Mouse (Mus musculus) right cerebral cortex, adult 2 months (tissue): Measurements from ENCODE around the gene Thoc3.
"Not testable (repeated sequence)": the region's sequence is repeated elsewhere in the genome, so short reads cannot be mapped to it uniquely, and the experiment has no call there.

Experiments
- DNase-seq, 2 experiments: peaks; one replicate each; pipeline ENCODE4 v3.0.0; 2021 to 2022; ENCODE audit warnings: low spot score in 2 of 2

The Thoc3 gene

GRCm38 (mm10) chr13:54468098-54469011 lies at the start of gene Thoc3:
Thoc3 (minus strand) TSS chr13:54468849.
- DNase-seq, result peak; percentile 94 to 96

DNA sequence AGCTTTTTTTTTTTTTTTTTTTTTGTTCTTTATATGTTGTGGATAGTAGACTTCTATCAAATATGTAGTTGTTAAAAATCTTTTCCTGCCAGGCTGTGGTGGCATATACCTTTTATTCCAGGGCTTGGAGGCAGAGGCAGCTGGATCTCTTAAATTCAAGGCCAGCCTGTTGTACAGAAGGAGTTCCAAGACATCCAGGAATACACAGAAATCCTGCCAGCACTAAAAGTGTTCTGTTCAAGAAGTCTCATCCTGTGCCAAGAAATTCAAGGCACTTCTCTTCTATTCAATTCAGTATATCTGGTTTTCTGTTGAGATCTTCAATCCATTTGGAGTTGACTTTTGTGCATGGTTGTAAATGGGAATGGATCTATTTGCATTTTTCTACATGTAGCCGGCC lies 37.3 kb upstream of the Thoc3 start:
- DNase-seq, result no peak

- DNase-seq, result no peak
Observed at GRCm38 (mm10) chr13:54504611-54505260, 36.1 kb upstream of the Thoc3 start.

- peak; percentile 54 to 62 for DNase-seq
Observed at GRCm38 (mm10) chr13:54503604-54504521, 35.2 kb upstream of the Thoc3 start, which contains the start of gene Simc1. Simc1 (plus strand) TSS chr13:54503779.

GRCm38 (mm10) chr13:54503278-54503603 lies 34.6 kb upstream of the Thoc3 start:
- peak in 1 of 2 experiments; percentile 6 for DNase-seq

DNA sequence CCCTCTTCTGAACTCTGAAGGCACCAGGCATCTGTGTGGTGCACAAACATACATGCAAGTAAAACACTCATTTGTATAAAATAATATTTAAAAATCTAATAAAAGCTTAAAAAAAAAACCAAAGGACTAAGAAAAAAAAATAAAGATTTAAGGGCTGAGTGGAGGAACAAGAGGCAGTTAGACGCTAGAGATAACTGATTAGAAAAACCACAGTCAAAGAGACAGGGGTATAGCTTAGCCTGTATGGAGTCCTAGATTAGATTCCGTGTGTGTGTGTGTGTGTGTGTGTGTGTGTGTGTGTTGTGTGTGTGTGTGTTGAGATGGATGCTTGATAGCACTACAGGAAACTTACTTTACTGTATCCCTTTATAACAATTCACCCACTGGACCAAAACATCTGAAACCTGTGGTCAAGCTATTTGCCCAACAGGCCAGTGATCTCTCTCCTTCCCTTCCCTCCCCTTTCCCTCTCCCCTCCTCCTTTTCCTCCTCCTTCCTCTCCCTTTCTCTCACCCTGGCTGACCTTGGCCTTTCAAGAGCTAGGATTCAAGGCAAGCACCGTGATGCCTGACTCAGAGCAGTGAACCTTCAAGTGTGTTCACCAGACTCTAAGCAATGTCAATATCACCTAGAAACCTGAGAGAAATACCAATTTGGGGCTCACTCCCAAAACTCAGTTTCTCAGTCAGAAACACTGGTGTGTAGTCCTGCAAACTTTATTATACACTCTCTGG lies 33.5 kb upstream of the Thoc3 start:
- no peak for DNase-seq

- no peak for DNase-seq
Observed at GRCm38 (mm10) chr13:54501352-54501751, 32.7 kb upstream of the Thoc3 start.

- not testable (repeated sequence) for DNase-seq
Observed at GRCm38 (mm10) chr13:54499551-54499950, 30.9 kb upstream of the Thoc3 start.

GRCm38 (mm10) chr13:54491381-54491780 lies 22.7 kb upstream of the Thoc3 start:
- no peak for DNase-seq

DNA sequence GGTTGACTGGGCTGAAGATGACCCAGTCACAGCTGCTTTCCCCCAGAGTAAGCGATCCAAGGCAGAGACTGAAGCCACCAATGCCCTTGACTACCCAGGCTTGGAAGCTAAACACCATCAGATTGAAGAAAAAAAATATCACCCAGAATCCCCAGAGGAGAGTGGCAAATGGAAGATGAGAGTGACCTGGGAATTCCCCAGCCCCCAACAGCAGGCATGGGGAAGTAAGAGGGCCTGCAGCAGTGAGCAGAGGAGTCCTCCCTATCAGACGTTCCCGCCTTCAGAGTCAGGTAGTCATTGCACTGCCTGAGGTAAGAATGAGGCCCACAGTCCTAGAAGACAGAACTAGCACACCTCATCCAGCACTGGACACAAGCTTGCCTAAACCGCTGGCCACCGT lies 21.8 kb upstream of the Thoc3 start:
- DNase-seq, result no peak

DNA sequence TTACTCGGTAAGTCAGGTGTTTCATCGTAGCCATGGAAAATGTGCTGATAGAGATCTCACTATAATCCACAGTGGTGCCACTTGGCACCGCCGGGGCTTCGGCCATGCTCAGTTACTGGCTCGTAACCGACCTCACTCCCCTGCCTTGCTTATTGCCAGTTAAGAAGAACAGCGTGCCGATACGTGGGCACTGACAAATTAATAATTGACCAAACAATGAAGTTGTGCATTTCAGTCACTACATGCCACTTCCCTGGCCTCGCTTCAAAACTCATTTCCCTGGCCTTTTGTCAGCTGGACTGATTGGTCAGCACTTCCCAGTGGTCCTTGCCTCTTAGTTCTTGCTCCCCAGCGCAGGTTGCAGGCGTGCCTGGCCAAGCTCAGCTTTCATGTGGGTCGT lies 12.8 kb upstream of the Thoc3 start:
- no peak for DNase-seq

GRCm38 (mm10) chr13:54479286-54479685 lies 10.6 kb upstream of the Thoc3 start:
- peak; percentile 15 to 18 for DNase-seq

DNA sequence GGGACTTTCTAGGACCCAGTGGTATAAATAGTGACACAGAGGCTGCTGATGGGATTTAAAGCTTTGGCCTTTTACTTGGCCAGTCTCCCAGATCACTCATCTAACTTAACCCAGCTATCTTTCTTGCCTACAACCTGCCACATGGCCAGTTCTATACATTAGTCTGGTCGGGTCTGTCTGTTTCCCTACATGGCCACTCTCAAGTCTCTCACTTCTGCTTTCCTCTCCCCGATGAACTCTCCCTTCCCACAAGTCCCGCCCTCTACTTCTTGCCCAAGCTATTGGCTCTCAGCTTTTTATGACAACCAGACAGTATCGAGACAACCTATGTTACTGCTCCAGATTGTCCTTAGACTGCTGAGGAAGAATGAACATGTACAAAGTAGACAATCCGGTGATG lies 7.1 kb upstream of the Thoc3 start:
- DNase-seq, result no peak

GRCm38 (mm10) chr13:54474996-54475395 lies 6.3 kb upstream of the Thoc3 start:
- no peak for DNase-seq

DNA sequence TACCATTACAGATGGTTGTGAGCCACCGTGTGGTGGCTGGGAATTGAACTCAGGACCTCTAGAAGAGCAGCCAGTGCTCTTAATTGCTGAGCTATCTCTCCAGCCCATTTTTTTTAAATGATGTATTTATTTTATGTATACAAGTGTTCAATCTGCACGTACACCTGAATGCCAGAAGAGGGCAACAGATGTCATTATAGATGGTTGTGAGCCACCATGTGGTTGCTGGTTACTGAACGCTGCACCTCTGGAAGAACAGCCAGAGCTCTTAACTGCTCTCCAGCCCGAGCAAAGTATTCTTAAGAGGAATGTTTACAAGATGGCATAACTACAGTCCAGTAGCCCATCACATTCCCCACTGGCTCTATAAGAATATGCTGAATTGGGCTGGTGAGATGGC lies 3.3 kb upstream of the Thoc3 start:
- DNase-seq, result no peak

DNA sequence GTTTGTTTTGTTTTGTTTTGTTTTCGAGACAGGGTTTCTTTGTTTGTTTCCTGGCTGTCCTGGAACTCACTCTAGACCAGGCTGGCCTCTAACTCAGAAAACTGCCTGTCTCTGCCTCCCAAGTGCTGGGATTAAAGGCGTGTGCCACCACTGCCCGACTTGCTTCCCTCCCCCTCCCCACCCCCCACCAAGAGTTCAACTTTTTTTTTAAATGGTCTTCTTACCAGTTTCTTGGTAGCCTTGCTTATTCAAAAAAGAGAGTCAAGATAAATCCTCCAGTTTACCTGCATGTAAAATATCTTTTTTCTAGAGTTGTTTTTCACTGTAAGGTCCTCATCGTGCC lies 334 bp upstream of the Thoc3 start:
- DNase-seq, result no peak

DNA sequence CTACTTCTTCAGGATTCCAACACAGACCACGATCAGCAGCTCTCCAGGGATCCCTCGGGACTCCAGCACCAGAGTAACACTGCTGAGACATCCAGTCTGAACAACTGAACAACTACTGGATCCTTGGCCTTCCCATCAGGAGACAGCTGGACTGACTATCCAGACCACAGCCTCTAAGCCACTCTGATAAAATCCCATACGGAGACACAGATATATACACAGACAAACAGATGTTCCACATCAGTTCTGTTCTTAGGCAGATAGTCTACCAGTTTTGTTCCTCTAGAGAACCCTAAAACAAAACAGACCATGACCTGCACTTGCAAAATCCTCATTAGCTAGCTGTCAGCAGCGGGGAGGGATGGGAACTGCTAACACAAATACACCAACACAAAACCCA lies 9.4 kb downstream of the Thoc3 start:
- no peak for DNase-seq

DNA sequence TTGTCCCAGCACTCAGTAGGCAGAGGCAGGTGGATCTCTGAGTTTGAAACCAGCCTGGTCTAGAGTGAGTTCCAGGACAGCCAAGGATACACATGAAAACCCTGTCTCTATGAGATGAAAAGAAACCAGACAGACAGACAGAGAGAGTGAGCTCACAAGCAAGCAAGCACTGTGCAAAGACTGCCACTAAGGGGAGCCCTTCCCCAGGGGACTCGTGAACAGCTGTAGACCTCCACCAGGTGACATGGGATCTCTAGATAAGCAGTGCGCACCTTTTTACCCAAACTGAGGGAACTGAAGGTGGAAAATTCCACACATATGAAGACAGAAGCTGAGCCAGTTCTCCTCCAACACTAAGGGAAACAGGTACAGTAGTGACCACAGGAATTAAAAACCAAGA lies 11.6 kb downstream of the Thoc3 start:
- no peak for DNase-seq

DNA sequence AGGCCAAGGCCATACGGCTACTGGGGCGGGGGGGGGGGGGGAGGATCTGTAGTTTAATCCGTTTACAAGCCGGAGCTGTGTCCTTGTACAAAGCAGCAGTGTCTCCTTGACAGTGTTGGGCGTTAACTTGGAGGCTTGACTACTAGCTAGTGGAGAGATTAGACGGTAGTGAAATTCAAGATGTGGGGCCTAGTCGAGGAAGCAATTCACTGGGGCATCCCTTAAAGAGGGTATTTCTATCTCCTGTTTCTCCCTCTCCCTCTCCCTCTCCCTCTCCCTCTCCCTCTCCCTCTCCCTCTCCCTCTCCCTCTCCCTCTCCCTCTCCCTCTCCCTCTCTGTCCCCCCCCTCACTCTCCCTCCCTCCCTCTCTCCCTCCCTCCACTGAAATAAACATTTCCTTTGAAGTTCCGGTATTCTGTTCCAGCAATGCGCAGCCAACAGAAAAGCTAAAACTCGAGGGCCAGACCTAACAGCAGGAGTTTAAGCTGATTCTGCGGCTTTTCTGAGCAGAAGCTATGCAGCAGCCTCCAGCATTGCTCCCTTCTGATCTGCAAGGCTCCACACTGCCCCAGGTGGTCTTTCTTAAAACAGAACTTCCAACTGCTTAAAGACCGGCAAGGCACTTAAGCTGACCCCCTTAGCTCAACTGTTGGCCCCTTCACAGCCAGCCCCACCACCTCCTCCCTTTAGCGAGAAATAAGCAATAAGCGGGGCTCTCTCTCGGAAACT lies 21.0 kb downstream of the Thoc3 start:
- peak; percentile 36 to 53 for DNase-seq

DNA sequence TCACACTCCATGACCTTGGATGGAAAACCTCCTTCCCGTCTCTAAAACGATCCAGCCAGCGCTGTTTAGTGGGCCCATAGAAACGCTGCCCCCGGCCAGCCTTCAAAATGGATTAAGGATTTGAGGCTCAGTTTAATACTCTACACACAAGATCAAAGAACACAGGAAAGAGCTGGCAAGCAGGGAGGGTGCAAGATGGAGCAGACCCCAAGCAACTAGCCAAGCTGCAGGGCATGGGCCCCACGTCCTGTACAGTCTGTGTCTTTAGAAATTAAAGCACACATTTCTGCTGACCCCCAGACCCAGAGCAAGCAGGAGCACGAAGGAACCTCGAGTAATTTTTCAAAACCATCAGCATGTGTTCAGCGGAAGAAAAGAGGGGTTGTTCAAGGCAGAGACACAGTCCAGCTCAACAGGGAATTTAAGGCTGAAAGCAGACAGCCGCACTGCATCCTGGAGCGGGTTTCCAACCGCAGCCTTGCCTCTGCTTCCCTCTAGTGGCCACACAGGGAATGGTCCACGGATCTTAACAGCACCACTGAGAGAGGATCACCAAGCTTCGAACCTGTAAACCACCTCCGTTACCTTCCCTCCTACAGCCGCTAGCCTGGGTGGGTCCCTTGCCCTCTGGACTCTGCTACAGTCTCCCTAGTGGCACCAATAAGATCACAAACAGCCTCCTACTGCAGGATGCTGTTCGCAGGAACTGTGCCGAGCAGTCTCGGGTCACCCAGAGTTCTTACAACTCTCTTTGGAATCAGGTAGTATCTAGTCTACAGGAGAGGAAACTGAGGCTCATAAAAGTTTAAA lies 21.8 kb downstream of the Thoc3 start:
- DNase-seq, result peak; percentile 89 to 93
